Mouse (Mus musculus) embryonic fibroblast, embryonic 13.5 days (primary cell): Measurements from ENCODE around the gene Cd244a.

ENCODE experiments used
- CTCF ChIP-seq: IDR thresholded peaks from 2 replicates; pipeline ENCODE4 v1.5.1; 2011; ENCODE audit warnings: mild to moderate bottlenecking, control low read depth, low read length, moderate library complexity, borderline replicate concordance; ENCODE audit not compliant: insufficient read depth
- POLR2A ChIP-seq: IDR thresholded peaks from 2 replicates; pipeline ENCODE4 v1.6.1; 2011; ENCODE audit warnings: low read depth, mild to moderate bottlenecking, control low read depth, low read length, moderate library complexity

DNA sequence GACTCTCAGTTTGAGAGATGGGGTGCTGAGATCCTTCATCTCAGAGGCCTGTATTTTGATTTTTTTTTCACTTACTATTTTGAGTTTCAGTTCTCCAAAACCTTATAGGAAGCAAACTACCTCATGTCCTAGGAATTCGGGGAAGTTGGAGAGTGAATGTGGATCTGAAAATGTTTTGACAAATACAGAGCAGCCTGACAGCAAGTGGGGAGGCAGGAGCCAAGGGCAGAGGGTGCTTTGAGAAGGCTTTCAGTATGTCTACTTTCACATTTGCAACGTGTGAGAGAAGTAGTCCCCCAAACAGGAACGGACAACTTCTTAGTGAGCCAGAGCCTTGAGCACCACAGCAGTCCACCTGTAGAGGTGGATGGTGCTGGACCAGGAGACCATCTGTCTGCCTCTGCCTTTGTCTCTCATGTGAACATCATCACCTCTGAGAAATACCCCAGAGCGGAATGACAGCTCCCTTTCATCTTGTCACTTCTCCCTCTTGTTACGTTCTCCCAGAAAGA, 87.5 kb downstream of the Cd244a start:
- TF ChIP-seq CTCF (no peak), POLR2A (no peak)
